Mouse (Mus musculus): ENCODE measurements around the gene Phf3.

DNA sequence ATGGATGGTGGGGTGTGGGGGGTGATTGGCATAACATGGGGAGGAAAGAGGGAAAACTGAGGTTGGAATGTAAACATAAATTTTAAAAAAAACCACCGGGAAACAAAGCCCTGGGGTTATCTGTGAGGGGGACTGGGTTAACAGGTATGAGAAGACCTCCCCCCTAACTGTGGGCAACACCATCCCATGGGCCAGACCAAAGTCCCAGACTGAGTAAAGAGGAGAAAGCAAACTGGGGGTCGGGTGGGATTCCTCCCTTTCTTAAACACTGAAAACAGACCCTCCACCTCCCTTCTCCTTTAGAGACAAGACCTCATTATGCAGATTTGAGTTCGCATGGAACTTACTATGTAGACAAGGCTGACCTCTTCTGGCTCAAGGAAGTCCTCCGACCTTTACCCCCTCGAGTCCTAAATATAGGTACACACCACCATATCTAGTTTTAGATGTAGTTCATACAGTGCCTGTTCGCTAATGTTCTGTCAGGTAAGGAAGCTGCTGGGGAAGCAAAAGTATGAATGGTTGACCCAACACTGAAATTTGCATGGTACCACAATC lies 74.4 kb downstream of the Phf3 start:
- TF ChIP-seq CTCF (IDR thresholded peaks at IDR 0.05; ENCODE audit: borderline replicate concordance, control insufficient read depth, extremely low read depth, insufficient read depth, low read length, poor library complexity) (no peak), POLR2A (IDR thresholded peaks at IDR 0.05; ENCODE audit: control insufficient read depth, extremely low read depth, insufficient read depth, low read length, poor library complexity) (no peak)
